Mouse (Mus musculus) urinary bladder, postnatal 14 days (tissue): ENCODE measurements at regions not wholly inside any gene's neighbourhood (a gene's known extent, or its start where the extent isn't known, plus 50 kb on each side); places are given as distances from the start of the nearest gene placed in this dataset.

ENCODE experiments used
- DNase-seq: peaks from one replicate; pipeline ENCODE4 v3.0.0; 2021; ENCODE audit warnings: low spot score

DNA sequence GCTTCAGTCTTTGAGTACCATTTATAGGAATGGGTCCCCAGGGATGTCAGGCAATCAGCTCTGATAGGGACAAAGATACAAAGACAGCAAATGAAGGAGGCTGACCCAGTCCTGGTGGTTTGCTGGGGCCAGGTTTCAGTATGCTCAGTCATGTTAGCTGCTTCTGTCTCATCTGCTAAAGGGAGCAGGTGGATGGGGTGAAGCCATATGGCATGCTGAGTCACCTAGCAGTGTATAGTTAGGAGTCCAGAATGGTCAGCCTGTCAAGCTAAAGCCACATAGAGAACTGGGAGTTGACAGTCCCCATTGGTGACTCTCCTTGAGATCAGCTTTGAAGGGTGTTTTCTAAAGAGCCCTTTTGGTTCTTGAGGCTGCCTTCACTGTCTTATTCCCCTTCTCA is 139.4 kb downstream of the Gm15262 start:
- no peak for DNase-seq

DNA sequence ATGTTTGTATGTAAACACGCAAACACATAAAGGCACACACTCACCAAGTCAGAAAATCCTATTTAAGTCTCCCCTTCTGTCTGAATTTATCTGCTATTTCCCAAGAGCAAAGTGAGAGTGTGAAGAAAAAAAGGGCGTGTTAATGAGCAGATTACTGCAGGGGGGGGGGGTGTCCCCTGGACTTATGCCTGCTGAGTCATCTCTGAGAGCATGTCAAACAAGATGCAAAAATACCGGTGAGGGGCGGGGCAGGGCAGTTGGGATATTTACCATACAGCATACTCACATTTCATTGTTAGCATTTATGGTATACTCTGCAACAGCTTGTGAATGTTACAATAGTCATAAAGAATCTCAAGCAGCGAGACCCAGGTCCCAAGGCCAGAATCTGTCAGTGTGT is 140.8 kb downstream of the Gm15262 start:
- peak; percentile 2 for DNase-seq

GRCm38 (mm10) chrX:161435348-161435747 is 148.1 kb downstream of the Gm15262 start:
- peak; percentile 2 for DNase-seq
